Mouse (Mus musculus): ENCODE results near the gene Mgat5b.
A peak's percentile ranks its signal among the peaks of the same experiment; 100 is the strongest.
"Not testable (repeated sequence)": the region's sequence is repeated elsewhere in the genome, so short reads cannot be mapped to it uniquely, and the experiment has no call there.

Mgat5b gene

DNA sequence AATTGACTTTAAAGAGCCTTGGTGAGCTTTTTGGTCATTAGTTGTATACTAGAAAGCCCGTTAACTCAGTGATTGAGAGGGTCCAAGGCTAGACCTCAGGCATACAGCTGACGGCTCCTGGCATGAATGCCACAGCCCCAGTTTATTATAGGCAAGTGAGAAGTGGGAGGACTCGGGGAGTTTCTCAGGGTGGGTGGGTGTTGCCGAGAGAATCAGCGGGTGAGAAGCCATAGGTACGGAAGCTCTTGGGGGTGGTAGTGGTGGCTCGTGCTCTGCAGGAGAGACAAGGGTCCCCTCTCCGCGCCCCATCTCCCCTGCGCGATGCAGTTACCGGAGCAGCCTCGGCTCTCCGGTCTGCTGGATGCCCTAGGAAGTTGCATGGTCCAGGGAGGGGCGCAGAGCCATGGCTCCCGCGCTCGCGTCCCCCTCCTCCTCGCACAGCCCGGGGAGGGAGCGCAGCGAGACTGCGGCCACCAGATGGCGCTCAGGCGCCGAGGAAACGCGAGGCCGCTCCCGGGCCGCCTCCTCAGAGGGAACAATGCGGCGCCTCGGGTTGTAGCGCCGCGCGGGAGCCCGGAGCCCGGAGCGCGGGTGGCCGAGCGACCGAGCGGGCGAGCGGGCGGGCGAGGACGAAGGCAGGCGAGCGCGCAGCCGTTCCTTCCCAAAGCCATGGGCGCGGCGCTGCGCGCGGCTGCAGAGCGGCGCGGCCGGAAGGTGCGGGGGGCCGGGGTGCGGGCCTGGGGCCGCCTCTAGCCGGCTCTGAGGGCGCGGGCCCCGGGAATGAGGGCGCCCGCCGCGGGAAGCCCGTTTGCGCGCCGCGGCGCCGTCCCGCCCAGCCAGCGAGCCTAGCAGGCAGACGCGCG lies at the start of gene Mgat5b:
TSS of gene Mgat5b (plus strand) at position 541 of the 863 bp plus-strand sequence.
- DNase-seq: peak; percentile 91

DNA sequence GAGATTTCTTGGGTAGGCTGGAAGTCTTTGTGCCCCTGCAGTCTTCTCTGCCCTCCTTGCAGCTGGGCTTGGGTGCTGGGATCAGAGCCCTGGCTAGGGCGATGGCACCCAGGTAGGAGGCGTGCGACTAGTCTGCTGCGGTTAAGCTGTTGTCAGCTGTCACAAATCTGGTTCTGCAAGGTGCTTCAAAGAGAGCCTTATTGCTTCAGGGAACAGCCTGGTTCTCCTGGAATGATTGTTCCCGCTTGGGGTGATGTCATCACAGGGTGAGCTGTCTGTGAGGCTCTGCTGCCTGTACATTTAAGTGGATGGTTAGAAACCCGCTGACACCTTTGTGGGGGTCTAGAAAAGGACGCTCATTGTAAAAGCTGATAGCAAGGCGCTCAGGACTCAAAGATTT lies 49.4 kb upstream of the Mgat5b start:
- no peak for DNase-seq

DNA sequence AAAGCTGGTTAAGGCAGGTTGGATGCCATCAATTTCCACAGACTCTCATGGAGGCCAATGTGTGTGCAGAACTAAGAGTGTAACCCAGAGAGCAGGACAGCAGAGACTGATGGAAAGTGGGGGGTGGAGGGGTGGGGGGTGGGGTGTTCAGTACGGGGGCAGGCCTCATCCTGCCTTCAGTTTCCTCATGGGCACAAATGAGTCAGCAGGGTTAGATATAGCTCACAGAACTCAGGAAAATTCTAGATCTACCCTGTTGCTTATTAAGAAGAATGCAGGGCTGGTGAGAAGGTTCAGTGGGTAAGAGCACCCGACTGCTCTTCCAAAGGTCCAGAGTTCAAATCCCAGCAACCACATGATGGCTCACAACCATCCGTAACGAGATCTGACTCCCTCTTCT lies 49.0 kb upstream of the Mgat5b start:
- no peak for DNase-seq

DNA sequence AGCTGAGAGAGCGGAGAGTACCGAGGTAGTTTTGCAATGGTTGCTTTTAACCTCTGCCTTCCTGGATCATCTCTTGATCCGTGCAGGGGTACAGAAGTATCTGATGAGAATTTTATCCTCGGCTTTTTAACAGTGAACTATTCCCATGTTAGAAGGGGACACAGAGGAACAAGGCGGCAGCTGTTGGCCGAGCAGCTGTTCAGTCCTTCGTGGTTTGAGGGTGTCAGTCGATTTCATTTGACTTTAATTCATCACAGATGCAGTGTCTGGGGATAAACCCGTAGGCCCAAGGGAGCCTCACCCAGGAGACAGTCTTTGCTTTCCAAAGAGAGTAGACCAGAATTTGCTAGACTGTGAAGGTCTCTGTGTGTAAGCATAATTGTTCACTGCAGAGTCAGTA lies 47.1 kb upstream of the Mgat5b start:
- DNase-seq: no peak

DNA sequence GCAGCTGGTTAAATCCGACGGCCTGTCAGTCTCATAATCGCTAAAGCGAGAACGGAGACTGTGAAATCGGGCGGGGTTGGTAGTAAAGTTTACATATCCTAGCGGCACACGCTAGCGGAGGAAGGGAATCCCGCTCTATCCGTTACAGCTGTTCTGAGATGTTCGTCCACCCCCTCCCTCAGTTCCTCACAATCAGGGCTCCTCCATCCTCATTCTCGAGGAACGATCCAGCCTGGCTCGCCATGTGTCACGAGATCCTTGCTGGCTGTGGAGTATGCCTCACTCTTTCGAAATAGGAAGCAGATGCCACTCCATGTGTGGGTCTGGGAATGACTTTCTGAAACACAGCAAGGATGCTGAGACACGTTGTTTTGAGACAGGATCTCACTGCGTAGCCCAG lies 44.7 kb upstream of the Mgat5b start:
- no peak for DNase-seq

DNA sequence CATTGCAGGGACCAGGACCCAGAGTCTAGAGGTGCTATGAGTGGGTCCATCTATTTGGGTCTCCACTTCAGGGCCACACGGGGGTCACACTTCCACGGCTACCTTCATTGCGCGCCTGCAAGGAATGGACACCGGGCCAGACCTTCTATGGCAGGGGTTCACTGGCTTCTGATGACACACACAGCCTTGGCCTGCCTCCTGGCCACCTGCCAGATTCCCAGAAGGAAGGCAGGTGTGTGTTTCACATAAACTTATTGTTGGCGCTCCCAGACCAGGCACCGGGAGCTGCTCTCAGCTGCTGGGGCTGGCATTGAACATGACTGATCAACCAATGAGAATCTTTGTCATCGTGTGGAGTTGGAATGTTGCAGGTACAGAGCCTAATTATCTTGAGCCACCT lies 40.2 kb upstream of the Mgat5b start:
- DNase-seq: peak; percentile 29

DNA sequence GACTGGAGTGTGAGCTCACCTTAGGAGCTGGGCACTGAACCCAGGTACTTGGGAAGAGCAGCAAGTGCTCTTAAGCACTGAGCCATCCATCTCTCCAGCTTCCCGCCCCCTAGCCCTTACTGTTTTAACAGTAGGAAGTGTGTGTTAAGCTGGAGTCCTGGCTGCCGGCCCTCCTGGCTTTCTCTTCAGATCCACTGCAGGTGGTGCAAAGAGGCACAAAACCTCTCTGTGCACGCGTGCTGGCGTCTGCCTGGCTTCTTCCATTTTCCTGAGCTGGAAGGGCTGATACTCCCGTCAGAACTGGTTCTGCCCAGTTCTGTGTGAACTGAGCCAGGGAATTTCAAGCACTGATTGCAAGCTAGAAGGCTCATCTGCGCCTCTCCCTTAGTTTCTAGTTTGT lies 37.8 kb upstream of the Mgat5b start:
- DNase-seq: no peak

DNA sequence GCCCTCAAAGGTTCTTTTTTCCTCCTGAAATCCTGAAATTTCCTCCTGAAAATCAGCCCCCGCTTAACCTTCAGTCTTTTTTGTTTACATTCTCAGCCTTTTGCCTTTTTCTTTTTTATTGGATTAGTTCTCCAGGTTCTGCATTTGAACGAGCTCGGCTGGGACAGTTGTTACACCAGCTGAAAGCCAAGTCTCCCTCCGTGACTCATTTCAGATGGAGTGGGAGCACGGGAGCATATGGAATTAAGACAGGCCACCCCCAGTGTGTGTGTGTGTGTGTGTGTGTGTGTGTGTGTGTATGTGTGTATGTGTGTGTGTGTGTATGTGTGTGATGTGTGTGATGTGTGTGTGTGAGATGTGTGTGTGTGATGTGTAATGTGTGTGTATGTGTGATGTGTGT lies 37.2 kb upstream of the Mgat5b start:
- DNase-seq: no peak

DNA sequence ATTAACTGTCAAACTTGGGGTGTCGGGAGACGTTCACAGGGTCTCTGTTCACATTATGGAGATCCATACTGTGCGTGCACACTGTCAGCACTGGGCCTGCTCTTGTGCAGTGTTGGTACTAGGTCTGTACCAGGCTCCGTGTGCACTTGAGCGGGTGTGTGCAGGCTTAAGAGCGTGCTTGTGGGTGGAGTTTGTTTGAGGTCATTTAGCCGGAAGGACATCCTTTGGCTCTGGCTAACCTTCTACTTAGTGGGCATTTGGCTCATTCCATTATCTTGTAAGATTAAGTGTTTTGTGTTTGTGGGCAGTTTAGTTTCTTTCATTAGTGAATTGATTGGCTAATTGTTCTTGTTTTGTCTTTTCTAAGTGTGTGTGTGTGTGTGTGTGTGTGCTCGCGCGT lies 36.2 kb upstream of the Mgat5b start:
- no peak for DNase-seq

DNA sequence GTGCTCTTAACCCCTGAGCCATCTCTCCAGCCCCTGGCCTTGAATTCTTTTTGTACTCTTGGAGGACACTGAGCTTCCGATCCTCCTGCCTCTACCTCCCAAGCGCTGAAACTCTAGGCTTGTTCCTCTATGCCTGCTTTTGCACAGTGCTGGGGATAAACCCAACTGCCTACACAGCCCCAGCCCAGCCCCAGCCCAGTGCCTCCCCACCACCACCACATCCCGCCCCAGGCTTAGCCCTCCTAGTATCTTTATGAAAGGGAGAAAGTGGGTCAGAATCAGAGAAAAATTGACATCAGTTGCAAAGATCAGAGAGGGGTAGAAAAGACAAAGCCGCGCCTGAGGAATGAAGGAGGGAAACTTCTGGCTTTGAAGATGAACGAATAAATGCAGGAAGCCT lies 34.6 kb upstream of the Mgat5b start:
- DNase-seq: no peak

DNA sequence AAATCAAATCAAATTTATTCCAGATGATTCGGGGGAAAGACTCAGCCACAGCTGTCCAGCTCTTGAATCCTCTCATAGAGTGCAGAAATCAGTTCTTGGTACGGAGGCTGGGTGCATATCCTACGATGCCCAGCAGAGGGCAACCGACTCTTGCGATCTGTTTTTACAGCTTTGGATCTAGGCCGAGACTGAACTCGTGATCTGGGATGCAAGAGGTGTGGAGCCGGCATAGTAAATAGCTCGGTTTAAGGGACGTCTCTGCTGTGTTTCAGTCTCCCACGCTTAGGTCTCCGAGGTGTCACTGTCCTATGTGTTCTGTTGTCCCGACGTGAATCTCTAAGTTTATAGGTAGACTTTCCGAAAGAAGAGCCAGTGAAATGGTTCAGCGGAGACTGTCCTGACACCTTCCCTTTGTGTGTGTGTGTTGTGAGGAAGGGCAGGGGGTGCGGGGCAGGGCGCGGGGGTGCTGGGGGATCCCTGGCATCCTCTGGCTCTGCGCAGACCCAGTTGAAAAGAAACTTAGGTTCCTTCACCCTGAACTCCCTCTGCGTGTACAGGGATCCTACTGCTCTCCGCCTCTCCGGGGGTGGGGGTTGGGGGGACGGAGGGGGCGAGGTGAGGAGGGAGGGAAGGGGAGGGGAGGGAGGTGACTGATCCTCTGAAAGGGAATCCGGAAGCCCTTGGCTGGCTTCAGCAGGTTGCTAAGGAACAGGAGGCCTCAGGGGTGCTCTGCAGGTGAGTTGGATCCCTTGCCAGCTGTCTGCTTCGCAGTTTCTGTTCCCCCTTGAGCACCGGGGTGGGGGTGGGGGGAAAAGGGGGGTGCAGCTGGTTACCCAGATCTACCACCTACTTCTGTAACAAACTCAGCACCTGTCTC lies 33.1 kb upstream of the Mgat5b start:
- peak; percentile 91 for DNase-seq

DNA sequence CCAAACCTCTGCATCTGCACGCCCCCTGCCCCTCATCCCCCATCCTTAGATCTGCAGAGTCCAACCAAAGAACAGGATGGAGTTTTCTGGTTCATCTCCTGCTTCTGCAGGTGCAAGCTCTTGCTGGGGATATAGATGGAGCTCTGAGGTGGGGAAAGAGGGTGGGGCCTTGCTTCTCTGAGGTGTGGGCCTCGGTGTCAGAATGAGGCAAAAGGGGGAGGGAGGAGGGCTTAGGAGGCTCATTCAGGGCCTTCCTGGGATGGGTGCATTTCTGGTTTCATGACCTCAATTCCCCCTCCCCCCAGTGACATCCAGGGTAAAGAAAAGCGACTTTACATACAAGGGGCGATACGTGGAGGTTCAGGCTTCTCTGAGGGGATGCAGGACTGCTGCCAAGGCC lies 31.5 kb upstream of the Mgat5b start:
- DNase-seq: no peak

DNA sequence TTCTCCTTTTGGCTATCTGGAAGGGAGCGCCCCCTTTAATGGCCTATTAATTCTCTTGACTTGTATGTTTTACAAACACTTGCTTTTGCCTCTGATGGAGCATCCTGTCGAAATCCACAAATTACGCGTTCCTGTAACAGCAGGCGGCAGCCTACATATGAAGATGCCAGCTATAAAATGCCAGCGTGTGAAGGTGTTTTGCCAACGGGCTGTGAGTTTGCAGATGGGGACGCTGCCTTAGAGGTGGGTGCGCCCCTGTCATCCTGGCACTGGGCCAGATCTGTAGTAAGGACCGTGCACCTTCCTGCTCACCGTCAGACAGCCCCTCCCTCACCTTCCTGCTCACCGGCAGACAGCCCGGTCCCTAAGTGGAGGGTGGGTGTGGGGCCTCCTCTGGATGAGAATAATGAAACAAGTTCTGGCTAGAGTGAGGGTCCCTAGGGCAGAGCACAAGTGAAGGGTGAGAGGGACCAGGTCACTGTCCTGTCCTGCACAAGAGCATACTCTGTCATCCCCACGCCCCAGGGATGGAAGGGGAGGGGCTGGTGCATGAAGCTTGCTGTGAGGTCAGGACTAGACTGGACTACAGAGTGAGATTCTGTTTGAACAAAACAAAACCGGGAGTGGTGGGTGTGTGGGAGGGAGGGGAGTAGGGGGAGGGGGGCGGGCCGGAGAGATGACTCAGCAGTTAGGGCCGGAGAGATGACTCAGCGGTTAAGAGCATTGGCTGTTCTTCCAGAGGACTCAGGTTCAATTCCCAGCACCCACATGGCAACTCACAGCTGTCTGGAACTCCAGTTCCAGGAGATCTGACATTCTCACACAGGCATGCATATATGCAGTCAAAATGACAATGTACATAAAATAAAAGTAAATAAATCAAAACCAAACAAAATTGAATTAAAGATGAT lies 24.9 kb upstream of the Mgat5b start:
- DNase-seq: no peak

DNA sequence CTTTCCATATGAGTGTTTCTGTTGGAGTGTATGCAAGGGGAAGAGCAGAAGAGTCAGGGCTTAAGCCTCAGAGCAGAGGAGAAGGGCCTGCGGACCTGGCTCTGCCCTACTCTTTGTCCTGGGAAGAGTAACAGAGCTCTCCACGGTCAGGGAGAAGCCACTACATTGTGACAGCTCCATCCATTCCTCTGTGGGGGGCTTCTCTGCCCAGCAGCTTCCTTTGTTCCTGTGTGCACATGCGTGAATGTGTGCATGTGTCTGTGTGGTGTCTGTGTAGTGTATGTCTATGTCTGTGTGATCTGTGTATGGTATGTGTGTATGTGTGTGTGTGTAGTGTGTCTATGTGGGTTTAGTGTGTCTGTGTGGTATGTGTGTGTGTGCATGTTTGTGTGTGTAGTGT lies 23.3 kb upstream of the Mgat5b start:
- DNase-seq: no peak

DNA sequence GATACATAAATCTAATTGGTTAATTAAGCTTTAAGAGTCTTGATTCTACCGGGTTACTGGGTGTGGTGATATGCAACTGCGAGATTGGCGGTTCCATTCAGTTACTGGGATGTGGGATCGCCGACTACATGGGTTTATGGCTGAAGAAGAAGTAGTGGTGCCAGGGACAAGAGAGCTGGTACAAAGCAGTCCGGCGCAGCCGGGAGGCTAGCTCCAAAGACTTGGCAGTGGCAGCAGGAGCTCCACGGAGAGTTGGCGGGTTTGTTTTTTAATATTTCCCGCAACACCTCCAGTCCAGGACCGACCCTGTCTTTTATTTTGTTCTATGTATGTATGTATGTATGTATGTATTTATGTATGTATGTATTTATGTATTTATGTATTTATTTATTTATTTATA lies 19.4 kb upstream of the Mgat5b start:
- no peak for DNase-seq

DNA sequence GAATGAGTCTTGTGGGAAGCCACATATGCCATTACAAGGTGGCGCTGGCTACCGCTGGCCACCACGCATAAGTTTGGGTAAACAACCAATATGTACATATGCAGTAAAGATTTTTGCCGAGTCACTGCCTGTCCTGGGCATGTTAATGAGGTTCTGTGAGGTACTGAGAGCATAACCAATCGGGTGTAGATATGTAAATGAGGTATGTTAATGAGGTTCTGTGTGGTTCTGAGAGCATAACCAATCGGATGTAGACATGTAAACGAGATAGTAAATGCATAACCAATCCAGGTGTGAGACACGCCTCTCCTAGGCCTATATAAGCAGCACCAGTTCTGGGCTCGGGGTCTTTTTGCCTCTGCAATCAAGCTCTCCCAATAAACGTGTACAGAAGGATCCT lies 16.1 kb upstream of the Mgat5b start:
- DNase-seq: not testable (repeated sequence)

DNA sequence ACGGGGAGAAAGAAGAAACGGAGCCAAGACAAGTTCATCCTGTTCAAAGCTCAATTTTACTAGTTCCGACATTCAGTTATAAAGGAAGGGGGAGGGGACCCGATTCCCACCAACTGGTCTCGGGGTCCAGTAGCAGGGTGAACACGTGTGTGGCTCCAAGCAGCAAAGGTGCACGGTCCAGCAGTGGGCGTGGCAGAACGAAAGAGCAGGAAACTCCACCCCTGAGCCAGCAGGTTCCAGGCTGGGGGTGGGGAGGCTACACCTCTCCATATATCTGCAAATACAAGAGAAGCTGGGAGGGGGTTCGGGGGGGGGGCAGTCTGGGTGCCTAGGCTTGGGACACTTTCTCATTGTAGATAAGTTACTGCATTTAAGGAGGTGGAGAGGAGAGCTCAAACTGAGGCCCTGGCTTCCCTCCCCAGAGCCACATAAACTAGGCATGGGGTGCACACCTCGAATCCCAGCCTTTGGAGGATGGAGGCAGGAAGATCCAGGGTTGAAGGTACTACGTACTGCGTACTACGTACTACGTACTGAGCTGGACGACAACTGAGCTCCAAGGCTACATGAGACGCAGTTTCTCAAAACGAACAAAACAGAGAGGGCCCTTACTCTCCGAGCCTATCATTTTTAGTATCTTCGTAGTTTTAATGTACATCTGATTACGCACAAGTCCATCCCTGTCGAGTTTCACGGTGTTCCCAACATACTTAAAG lies 12.8 kb upstream of the Mgat5b start:
- peak; percentile 31 for DNase-seq

DNA sequence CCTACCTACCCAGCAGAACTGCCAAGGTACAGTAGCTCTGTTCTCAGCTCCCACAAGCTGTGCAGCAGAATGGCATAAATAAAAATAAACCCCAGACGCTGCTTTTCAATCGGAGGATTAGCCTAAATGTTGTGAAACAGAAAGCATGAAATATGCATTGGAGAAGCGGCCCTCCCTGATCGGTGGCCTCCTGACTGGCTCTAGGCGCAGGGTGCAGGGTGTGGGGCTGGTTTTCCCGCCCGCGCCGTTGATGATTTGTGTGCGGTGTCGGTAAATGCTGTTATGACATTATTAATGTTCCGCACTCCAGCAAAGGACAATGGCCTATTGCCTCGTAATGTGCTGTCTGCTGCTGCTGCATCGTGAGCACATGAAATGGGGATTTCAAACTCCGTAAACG lies 5.1 kb upstream of the Mgat5b start:
- no peak for DNase-seq

DNA sequence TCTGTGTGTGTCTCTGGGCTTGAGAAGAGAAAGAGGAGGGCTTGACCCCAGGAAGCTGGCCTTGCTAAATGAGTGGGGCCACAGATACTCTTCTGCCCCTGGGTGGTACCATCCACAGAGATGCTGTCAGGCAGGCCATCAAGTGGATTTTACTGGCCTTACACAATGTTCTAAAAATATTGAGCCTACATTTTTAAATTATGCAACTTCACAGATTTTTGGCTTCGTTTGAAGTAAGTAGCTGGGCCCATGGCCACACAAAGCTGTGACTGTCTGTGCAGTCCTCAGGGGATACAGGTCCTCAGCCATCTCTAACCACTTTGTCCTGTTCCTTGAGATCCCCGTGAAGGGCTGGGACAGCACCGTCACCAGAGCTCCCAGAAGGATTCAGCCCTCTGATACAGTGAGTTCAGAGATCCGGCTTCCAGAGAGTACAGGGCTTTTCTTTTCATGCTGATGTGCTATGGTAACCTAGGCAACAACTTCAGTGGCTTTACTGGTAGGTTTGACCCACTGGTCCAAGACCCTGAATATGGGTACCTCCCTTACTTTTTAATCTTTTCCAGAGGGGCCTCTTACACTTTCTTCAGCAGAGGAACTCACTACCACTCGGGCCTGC lies 4.3 kb upstream of the Mgat5b start:
- DNase-seq: no peak

DNA sequence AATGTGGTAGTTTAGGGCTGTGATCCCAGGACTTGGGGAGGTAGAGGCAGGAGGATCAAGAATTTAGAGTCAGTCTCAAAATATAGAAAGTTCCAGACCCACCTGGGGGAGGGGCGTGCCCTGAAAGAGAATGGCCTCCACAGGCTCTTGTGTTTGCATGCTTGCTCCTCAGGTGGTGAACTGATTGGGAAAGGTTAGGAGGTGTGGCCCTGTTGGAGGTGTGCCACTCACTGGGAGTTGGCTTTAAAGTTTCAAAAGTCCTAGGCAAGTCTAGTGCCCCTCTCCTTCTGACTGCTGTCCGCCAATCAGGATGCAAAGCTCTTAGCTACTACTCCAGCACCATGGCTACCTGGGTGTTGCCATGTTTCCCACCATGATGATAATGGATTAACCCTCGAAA lies 3.4 kb upstream of the Mgat5b start:
- DNase-seq: no peak

DNA sequence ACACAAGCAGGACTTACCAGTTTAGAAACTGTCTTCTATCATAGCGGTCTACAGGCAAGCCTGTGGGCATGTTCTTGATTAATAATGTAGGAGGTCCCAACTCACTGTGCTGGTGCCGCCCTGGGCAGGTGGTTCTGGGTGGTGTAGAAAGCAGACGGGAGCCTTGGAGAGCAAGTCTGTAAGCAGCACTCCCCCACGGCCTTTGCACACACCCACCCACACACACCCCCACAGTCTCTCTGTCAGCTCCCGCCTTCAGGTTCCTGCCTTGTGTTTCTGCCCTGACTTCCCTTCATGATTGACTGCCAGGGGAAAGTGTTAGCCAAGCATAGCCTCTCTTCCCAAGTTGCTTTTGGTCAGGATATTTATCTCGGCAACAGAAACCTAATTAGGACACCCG lies 1.3 kb upstream of the Mgat5b start:
- no peak for DNase-seq

Data from kidney, postnatal 10 days (tissue).